Mouse (Mus musculus) embryonic fibroblast, embryonic 13.5 days (primary cell): ENCODE results near the gene Fkbpl.

Source experiments
- CTCF ChIP-seq: IDR thresholded peaks from 2 replicates; pipeline ENCODE4 v1.5.1; 2011; ENCODE audit warnings: mild to moderate bottlenecking, control low read depth, low read length, moderate library complexity, borderline replicate concordance; ENCODE audit not compliant: insufficient read depth
- POLR2A ChIP-seq: IDR thresholded peaks from 2 replicates; pipeline ENCODE4 v1.6.1; 2011; ENCODE audit warnings: low read depth, mild to moderate bottlenecking, control low read depth, low read length, moderate library complexity

GRCm38 (mm10) chr17:34675205-34676092 is 30.9 kb downstream of the Fkbpl start:
- TF ChIP-seq CTCF (no peak), POLR2A (no peak)
